Mouse (Mus musculus) embryonic facial prominence, embryonic 11.5 days (tissue): ENCODE measurements around the gene Aspn. TPM values are rescaled to one million over a fixed set of nuclear protein-coding genes. Genes with fewer than 3 reads are reported as not detected.
"Not testable (repeated sequence)": the region's sequence is repeated elsewhere in the genome, so short reads cannot be mapped to it uniquely, and the experiment has no call there.

Experiments
- ATAC-seq: fragments of 200-750 bp; cut with Nextera tagmentation; replicated peaks from 2 replicates; pipeline ENCODE4 v1.8.0; 2017; ENCODE audit warnings: low read depth; ENCODE audit not compliant: insufficient number of reproducible peaks, low FRiP score, low TSS enrichment
- DNase-seq: peaks from one replicate; pipeline ENCODE4 v3.0.0-alpha.2; 2015; ENCODE audit warnings: low spot score
- H3K27ac ChIP-seq: fragments of 300-500 bp; sonication (generic); replicated peaks from 2 replicates; pipeline ENCODE4 v1.5.1; 2014; ENCODE audit warnings: mild to moderate bottlenecking, low read depth, low read length, control low read depth
- H3K27me3 ChIP-seq: fragments of 300-500 bp; sonication (generic); 2 replicates; pipeline ENCODE4 v1.6.1; 2014; ENCODE audit warnings: mild to moderate bottlenecking, low read length, moderate library complexity, mixed read lengths; ENCODE audit not compliant: control insufficient read depth, insufficient read depth
- H3K36me3 ChIP-seq: fragments of 300-500 bp; sonication (generic); replicated peaks from 2 replicates; pipeline ENCODE4 v1.6.1; 2014; ENCODE audit warnings: low read depth, mild to moderate bottlenecking, low read length, moderate library complexity, mixed read lengths; ENCODE audit not compliant: control insufficient read depth, insufficient read depth
- H3K4me1 ChIP-seq: fragments of 300-500 bp; sonication (generic); 2 replicates; pipeline ENCODE4 v1.6.1; 2014; ENCODE audit warnings: low read length, mixed read lengths; ENCODE audit not compliant: control insufficient read depth, insufficient read depth
- H3K4me2 ChIP-seq: fragments of 300-500 bp; sonication (generic); 2 replicates; pipeline ENCODE4 v1.6.1; 2014; ENCODE audit warnings: low read depth, mild to moderate bottlenecking, control low read depth, low read length, moderate library complexity
- H3K4me3 ChIP-seq: fragments of 300-500 bp; sonication (generic); 2 replicates; pipeline ENCODE4 v1.5.1; 2014; ENCODE audit warnings: low read depth, low read length, control low read depth
- H3K9ac ChIP-seq: fragments of 300-500 bp; sonication (generic); replicated peaks from 2 replicates; pipeline ENCODE4 v1.6.1; 2014; ENCODE audit warnings: mild to moderate bottlenecking, control low read depth, low read length
- H3K9me3 ChIP-seq: fragments of 300-500 bp; sonication (generic); replicated peaks from 2 replicates; pipeline ENCODE4 v1.6.1; 2016; ENCODE audit warnings: mild to moderate bottlenecking, low read length, inconsistent platforms, mixed read lengths; ENCODE audit not compliant: control insufficient read depth
- WGBS: fragments of 180-500 bp; shearing (Covaris S2); extraction: QIAGEN DNeasy Blood & Tissue Kit; methylation state at CpG from one replicate; pipeline ENCODE4 v1.1.7; 2014; 5-methylcytosine and 5-hydroxymethylcytosine counted together
- polyA plus RNA-seq: library from polyadenylated mRNA; unstranded; fragments of >200 nt; fragmentation: Nextera tagmentation; extraction: Ambion mirVana; gene quantifications from 2 replicates; pipeline ENCODE4 v1.2.1, GENCODE M21; 2014

Gene Aspn
- polyA plus RNA-seq, 1 experiment from 2014 or later, result 0.46 TPM

GRCm38 (mm10) chr13:49586062-49586461, 41.8 kb downstream of the Aspn start:
- Histone ChIP-seq H3K27me3 (no peaks in the 10 kb centered on the region), H3K9me3 (no peaks in the 10 kb centered on the region), H3K4me2 (no peak overlapping the region), H3K36me3 (no peaks in the 10 kb centered on the region), H3K27ac (no peak overlapping the region), H3K4me3 (no peak overlapping the region), H3K9ac (no peak overlapping the region), H3K4me1 (no peaks in the 10 kb centered on the region)
- ATAC-seq, result no peak
- WGBS, result 93% methylated on average over 6 of the region's 6 CpGs
- DNase-seq, result no peak

GRCm38 (mm10) chr13:49602541-49602940, 58.3 kb downstream of the Aspn start:
- H3K36me3 ChIP-seq, H3K27me3 ChIP-seq, H3K4me2 ChIP-seq, H3K4me1 ChIP-seq, H3K9ac ChIP-seq, H3K27ac ChIP-seq, ATAC-seq, H3K4me3 ChIP-seq, H3K9me3 ChIP-seq, DNase-seq: not testable (repeated sequence)
- 71% methylated on average over 2 of the region's 2 CpGs for WGBS

- no peak overlapping the region for H3K9ac ChIP-seq
- ATAC-seq (no peak), DNase-seq (no peak)
- no peaks in the 10 kb centered on the region for H3K27me3 ChIP-seq
- H3K4me3 ChIP-seq, result no peak overlapping the region
- no peaks in the 10 kb centered on the region for H3K9me3 ChIP-seq
- no peaks in the 10 kb centered on the region for H3K4me1 ChIP-seq
- no peak overlapping the region for H3K4me2 ChIP-seq
- no peak overlapping the region for H3K27ac ChIP-seq
- H3K36me3 ChIP-seq, result no peaks in the 10 kb centered on the region
These were observed 59.4 kb downstream of the Aspn start for GRCm38 (mm10) chr13:49603603-49604002.

- no peak for ATAC-seq
- H3K36me3 ChIP-seq, result no peaks in the 10 kb centered on the region
- 47% methylated on average over 4 of the region's 4 CpGs for WGBS
- H3K4me2 ChIP-seq, result no peak within 1 kb of the TSS
- no peak within 1 kb of the TSS for H3K27ac ChIP-seq
- H3K4me3 ChIP-seq, result no peak within 1 kb of the TSS
- peak; percentile 48 for DNase-seq
- no peaks in the 10 kb centered on the region for H3K9me3 ChIP-seq
- H3K27me3 ChIP-seq, result no peaks in the 10 kb centered on the region
- H3K4me1 ChIP-seq, result no peaks in the 10 kb centered on the region
- no peak within 1 kb of the TSS for H3K9ac ChIP-seq
These were observed 63.5 kb downstream of the Aspn start, which contains the start of gene Ogn for GRCm38 (mm10) chr13:49607714-49608113. Ogn (plus strand) TSS chr13:49608046.

- no peak overlapping the region for H3K27ac ChIP-seq
- WGBS, result 61% methylated on average over 4 of the region's 4 CpGs
- H3K27me3 ChIP-seq, result no peaks in the 10 kb centered on the region
- H3K36me3 ChIP-seq, result no peaks in the 10 kb centered on the region
- no peaks in the 10 kb centered on the region for H3K4me1 ChIP-seq
- H3K9ac ChIP-seq, result no peak overlapping the region
- DNase-seq (no peak), ATAC-seq (no peak)
- no peaks in the 10 kb centered on the region for H3K9me3 ChIP-seq
- H3K4me3 ChIP-seq, result no peak overlapping the region
- no peak overlapping the region for H3K4me2 ChIP-seq
These were observed 64.5 kb downstream of the Aspn start for GRCm38 (mm10) chr13:49608589-49609322.

GRCm38 (mm10) chr13:49617021-49617420, 72.8 kb downstream of the Aspn start:
- H3K4me3 ChIP-seq, result no peak overlapping the region
- H3K4me1 ChIP-seq, result no peaks in the 10 kb centered on the region
- H3K36me3 ChIP-seq, result no peaks in the 10 kb centered on the region
- no peak overlapping the region for H3K4me2 ChIP-seq
- no peak overlapping the region for H3K27ac ChIP-seq
- no peak overlapping the region for H3K9ac ChIP-seq
- DNase-seq (no peak), ATAC-seq (no peak)
- WGBS, result 92% methylated on average over 3 of the region's 3 CpGs
- H3K9me3 ChIP-seq, result no peaks in the 10 kb centered on the region
- no peaks in the 10 kb centered on the region for H3K27me3 ChIP-seq

Other genes starting within 250 kb of the Aspn start
- gene Fgd3, start 224.1 kb upstream of the Aspn start, polyA plus RNA-seq, result 0.95 and 1.2 TPM in 2 replicates
- gene Bicd2, start 202.9 kb upstream of the Aspn start, polyA plus RNA-seq, result 22.9 and 26.0 TPM in 2 replicates
- 13.5 and 14.9 TPM in 2 replicates for gene Ippk, start 123.2 kb upstream of the Aspn start, polyA plus RNA-seq
- 0.60 and 0.70 TPM in 2 replicates for gene Tes3-ps, start 51.1 kb upstream of the Aspn start, polyA plus RNA-seq
- 0.13 and 0.39 TPM in 2 replicates for gene Ecm2, start 39.6 kb upstream of the Aspn start, polyA plus RNA-seq
- 0.73 and 0.86 TPM in 2 replicates for gene Omd, start 38.0 kb downstream of the Aspn start, polyA plus RNA-seq
- gene Ogn, start 63.6 kb downstream of the Aspn start, polyA plus RNA-seq, result 17.1 and 17.3 TPM in 2 replicates
- 38.3 and 47.1 TPM in 2 replicates for gene Cenpp, start 108.3 kb downstream of the Aspn start, polyA plus RNA-seq
- 18.2 and 24.6 TPM in 2 replicates for gene Nol8, start 108.6 kb downstream of the Aspn start, polyA plus RNA-seq
- gene Iars, start 137.7 kb downstream of the Aspn start, polyA plus RNA-seq, result 96.1 and 98.0 TPM in 2 replicates